Mouse (Mus musculus): ENCODE data around the gene Gm17387.

- peak; percentile 43; the same call in 1 of the 2 replicates for TF ChIP-seq EP300 (IDR thresholded peaks at IDR 0.05; ENCODE audit: low read depth)
- peak; percentile 63 for TF ChIP-seq CTCF (IDR thresholded peaks at IDR 0.05; ENCODE audit: low read depth)
Observed at GRCm38 (mm10) chr7:141008312-141008761, 20.6 kb upstream of the Gm17387 start.

Data from liver, postnatal 0 days (tissue).